Mouse (Mus musculus) midbrain, embryonic 12.5 days (tissue): ENCODE measurements at regions not wholly inside any gene's neighbourhood (a gene's known extent, or its start where the extent isn't known, plus 50 kb on each side); places are given as distances from the start of the nearest gene placed in this dataset.
A peak's percentile ranks its signal among the peaks of the same experiment; 100 is the strongest.

Source experiments
- ATAC-seq: fragments of 200-750 bp; cut with Nextera tagmentation; 2 replicates; pipeline ENCODE4 v1.8.0; 2017; ENCODE audit warnings: low read depth, moderate TSS enrichment, moderate library complexity; ENCODE audit not compliant: low FRiP score
- H3K27ac ChIP-seq: fragments of 300-500 bp; sonication (generic); replicated peaks from 2 replicates; pipeline ENCODE4 v1.5.1; 2016; ENCODE audit warnings: mild to moderate bottlenecking
- H3K27me3 ChIP-seq: fragments of 300-500 bp; sonication (generic); 2 replicates; pipeline ENCODE4 v1.6.1; 2016; ENCODE audit warnings: mild to moderate bottlenecking
- H3K36me3 ChIP-seq: fragments of 300-500 bp; sonication (generic); 2 replicates; pipeline ENCODE4 v1.6.1; 2016
- H3K4me1 ChIP-seq: fragments of 300-500 bp; sonication (generic); 2 replicates; pipeline ENCODE4 v1.6.1; 2016
- H3K4me2 ChIP-seq: fragments of 300-500 bp; sonication (generic); replicated peaks from 2 replicates; pipeline ENCODE4 v1.6.1; 2016; ENCODE audit warnings: mild to moderate bottlenecking, moderate library complexity
- H3K4me3 ChIP-seq: fragments of 300-500 bp; sonication (generic); 2 replicates; pipeline ENCODE4 v1.5.1; 2016; ENCODE audit warnings: mild to moderate bottlenecking
- H3K9ac ChIP-seq: fragments of 300-500 bp; sonication (generic); replicated peaks from 2 replicates; pipeline ENCODE4 v1.6.1; 2016; ENCODE audit warnings: mild to moderate bottlenecking, moderate library complexity
- H3K9me3 ChIP-seq: fragments of 300-500 bp; sonication (generic); 2 replicates; pipeline ENCODE4 v1.6.1; 2016; ENCODE audit warnings: mild to moderate bottlenecking
- WGBS: fragments of 180-500 bp; shearing (Covaris S2); methylation state at CpG from one replicate; pipeline ENCODE4 v1.1.7; 2016; 5-methylcytosine and 5-hydroxymethylcytosine counted together

DNA sequence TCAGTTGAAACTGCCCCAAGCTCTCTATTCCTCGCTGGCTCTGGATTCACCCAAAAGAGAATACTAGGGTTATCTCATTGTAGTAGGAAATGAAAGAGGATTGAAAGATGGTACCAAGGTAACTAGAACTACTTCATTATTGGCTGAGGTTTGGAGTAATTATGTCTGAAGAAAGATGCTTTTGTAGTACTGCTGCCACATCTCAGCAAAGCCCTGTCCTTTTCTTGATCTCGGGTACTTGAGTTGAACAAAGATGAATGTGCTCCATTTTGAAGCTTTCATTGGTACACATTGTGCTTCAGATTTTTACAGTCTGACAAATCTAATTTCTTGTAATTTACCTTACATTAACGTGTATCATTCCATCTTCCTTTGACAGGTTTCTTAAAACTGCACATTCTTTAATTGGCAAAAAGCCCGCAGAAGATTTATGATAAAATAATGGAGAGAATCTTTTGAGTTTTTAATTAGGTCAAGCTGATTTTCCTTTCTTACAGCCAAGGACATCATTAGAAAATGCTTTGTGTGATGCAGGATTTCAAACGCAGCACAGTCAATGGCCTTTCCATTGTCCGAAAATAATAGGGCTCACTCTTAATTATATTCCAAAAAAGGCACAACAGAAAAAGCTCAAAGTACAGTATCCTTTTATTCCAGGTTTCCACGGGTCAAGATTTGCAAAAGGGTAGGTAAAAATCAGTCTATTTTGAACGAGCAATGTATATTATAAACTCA lies 1791.7 kb upstream of the Nudt12 start:
- Histone ChIP-seq H3K36me3 (no peaks in the 10 kb centered on the region), H3K27ac (no peak overlapping the region), H3K9me3 (no peaks in the 10 kb centered on the region), H3K9ac (no peak overlapping the region), H3K4me1 (no peaks in the 10 kb centered on the region), H3K4me2 (no peak overlapping the region), H3K4me3 (no peak overlapping the region), H3K27me3 (no peaks in the 10 kb centered on the region)
- ATAC-seq: no peak
- WGBS: 65% methylated on average over 8 of the region's 8 CpGs

DNA sequence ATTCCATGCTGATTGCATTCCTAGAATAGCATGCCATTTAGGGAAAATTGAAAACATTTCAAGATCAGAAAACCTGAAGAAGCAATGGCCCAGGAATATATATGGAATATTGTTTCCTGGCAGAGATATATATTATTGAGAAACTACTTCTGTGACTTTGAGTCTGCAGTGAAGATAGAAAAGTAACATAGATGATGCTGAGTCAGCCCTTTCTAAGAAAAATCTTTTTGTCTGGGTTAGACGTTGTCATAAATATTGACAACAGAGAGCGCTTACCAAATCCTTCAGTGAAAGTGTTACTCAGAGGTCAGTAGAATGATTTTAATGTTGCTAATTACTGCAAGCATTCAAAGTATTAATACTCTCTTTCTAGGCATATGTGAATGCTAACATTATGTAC lies 1749.1 kb upstream of the Nudt12 start:
- Histone ChIP-seq H3K9me3 (no peaks in the 10 kb centered on the region), H3K9ac (no peak overlapping the region), H3K27me3 (no peaks in the 10 kb centered on the region), H3K27ac (no peak overlapping the region), H3K4me1 (no peaks in the 10 kb centered on the region), H3K4me2 (no peak overlapping the region), H3K36me3 (no peaks in the 10 kb centered on the region), H3K4me3 (no peak overlapping the region)
- WGBS: 89% methylated on average over 2 of the region's 2 CpGs
- no peak for ATAC-seq

DNA sequence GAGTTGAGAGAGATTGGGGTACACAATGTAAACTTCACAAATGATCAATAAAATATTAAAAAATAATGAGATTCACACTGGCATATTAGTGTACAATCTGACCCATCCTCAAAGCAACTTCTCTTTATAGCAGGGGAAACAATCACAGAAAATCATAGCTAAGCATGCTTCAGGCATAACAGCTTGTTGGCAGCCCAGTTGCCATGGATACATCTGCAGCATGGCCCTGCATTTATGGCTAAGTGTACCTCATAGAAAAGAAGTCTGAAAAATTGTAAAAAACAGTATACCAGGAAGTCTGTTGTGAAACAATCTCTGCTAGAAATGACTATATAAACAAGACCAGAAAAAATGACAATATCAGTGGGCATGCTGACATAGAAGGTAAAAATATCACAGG lies 1747.9 kb upstream of the Nudt12 start:
- Histone ChIP-seq H3K4me2 (no peak overlapping the region), H3K9ac (no peak overlapping the region), H3K36me3 (no peaks in the 10 kb centered on the region), H3K4me1 (no peaks in the 10 kb centered on the region), H3K27ac (no peak overlapping the region), H3K4me3 (no peak overlapping the region), H3K27me3 (no peaks in the 10 kb centered on the region), H3K9me3 (no peaks in the 10 kb centered on the region)
- no peak for ATAC-seq

DNA sequence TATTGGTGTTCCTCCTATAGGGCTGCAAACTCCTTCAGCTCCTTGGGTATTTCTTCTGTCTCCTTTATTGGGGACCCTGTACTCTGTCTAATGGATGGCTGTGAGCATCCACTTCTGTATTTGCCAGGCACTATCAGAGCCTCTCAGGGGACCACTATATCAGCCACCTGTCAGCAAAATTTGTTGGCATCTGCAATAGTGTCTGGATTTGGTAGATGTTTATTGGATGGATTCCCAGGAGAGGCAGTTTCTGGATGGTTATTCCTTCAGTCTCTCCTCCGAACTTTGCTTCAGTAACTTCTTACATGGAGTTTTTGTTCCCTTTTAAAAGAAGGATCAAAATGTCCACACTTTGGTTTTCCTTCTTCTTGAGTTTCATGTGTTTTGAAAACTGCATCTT lies 1729.7 kb upstream of the Nudt12 start:
- H3K27me3 ChIP-seq: peaks cover 42% of the 10 kb centered on the region
- H3K27ac ChIP-seq: no peak overlapping the region
- H3K4me3 ChIP-seq: no peak overlapping the region
- no peaks in the 10 kb centered on the region for H3K9me3 ChIP-seq
- no peak for ATAC-seq
- no peaks in the 10 kb centered on the region for H3K4me1 ChIP-seq
- WGBS: 84% methylated on average over 1 of the region's 1 CpGs
- H3K36me3 ChIP-seq: no peaks in the 10 kb centered on the region
- no peak overlapping the region for H3K4me2 ChIP-seq
- H3K9ac ChIP-seq: no peak overlapping the region

DNA sequence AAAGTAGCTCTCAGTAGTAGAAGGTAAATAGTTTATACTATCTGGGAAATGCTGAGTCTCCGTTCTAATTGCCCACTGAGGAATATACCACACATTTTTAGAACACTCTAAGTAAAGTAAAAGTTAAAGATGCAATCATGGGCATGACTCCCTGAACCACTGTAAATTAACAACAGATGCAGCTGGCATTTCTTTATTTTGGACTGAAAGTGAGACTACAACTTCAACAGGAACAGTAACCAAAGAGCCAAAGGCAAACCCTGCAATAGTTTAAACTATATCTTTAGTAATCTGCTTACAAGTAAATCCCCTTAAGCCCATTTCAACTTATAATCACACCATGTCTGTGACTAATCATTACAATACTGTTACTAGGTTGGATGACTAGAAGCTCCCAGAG lies 1725.0 kb upstream of the Nudt12 start:
- Histone ChIP-seq H3K9ac (no peak overlapping the region), H3K4me1 (no peaks in the 10 kb centered on the region), H3K9me3 (no peaks in the 10 kb centered on the region), H3K4me2 (no peak overlapping the region), H3K36me3 (no peaks in the 10 kb centered on the region), H3K4me3 (no peak overlapping the region), H3K27me3 (peaks cover 50% of the 10 kb centered on the region), H3K27ac (no peak overlapping the region)
- 72% methylated on average over 1 of the region's 1 CpGs for WGBS
- ATAC-seq: peak; percentile 63; the same call in 1 of the 2 replicates

DNA sequence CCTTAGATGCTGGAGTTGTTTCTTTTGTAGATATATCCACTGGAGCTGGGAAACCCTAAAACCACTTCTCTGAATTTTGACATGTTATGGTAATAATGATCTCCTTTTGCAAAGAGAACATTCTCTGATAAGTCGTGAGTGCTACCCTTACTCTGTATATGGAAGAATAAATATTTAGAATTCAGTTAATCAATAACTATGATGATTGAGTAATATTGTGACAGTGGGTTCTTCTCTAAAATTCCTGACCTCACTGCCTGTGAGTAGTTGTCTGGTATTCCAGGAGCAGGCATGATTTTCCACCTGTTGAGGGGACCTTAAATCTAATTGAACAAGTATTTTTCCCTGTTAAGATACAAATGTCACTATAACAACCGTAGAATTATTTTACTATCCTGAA lies 1707.0 kb upstream of the Nudt12 start:
- Histone ChIP-seq H3K36me3 (no peaks in the 10 kb centered on the region), H3K27me3 (no peaks in the 10 kb centered on the region), H3K9ac (no peak overlapping the region), H3K4me1 (no peaks in the 10 kb centered on the region), H3K4me3 (no peak overlapping the region), H3K27ac (no peak overlapping the region), H3K9me3 (no peaks in the 10 kb centered on the region), H3K4me2 (no peak overlapping the region)
- no peak for ATAC-seq
- 90% methylated on average over 2 of the region's 2 CpGs for WGBS

DNA sequence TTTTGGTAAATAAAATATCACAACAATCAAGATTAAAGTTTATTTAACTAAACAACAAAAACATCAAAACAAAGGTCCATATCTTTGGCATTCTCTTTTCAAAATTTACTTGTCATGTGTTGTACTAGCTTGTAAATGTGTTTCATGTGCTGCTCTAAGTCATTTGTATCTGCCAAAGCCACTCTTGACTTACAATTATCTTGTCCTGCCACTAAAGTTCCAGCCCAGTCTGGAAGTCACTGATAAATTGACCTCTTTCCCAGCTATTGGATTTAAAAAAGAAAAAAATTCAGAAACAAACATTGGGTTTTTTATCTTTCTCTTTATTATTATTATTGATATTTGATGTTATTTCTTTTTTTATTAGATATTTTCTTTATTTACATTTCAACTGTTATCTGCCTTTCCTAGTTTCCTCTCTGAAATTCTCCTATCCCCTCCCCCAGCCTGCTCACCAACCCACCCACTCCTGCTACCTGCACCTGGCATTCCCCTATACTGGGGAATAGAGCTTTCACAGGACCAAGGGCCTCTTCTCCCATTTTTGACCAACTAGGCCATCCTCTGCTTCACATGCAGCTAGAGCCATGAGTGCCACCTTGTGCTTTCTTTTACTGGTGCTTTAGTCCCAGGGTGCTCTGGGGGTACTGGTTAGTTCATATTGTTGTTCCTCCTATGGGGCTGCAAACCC lies 1704.9 kb upstream of the Nudt12 start:
- no peaks in the 10 kb centered on the region for H3K4me1 ChIP-seq
- H3K36me3 ChIP-seq: no peaks in the 10 kb centered on the region
- H3K27me3 ChIP-seq: no peaks in the 10 kb centered on the region
- no peak for ATAC-seq
- H3K4me3 ChIP-seq: no peak overlapping the region
- H3K27ac ChIP-seq: no peak overlapping the region
- no peak overlapping the region for H3K4me2 ChIP-seq
- no peaks in the 10 kb centered on the region for H3K9me3 ChIP-seq
- no peak overlapping the region for H3K9ac ChIP-seq

DNA sequence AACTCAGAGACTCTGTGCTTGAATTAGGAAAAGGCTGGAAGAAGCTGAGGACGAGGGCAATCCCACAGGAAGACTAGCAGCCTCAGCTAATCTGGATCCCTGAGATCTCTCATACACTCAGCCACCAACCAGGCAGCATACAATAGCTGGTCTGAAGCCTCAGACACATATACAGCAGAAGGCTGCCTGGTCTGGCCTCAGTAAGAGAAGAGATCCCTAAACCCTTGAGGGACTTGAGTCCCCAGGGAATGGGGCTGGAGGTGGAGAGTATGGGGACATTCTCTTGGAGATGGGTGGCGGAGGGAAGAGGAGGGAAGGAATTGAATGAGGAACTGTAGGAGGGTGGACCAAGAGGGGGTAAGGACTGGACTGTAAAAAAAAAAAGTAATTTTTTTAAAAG lies 1704.3 kb upstream of the Nudt12 start:
- no peak overlapping the region for H3K9ac ChIP-seq
- H3K4me1 ChIP-seq: no peaks in the 10 kb centered on the region
- H3K27me3 ChIP-seq: no peaks in the 10 kb centered on the region
- ATAC-seq: no peak
- H3K9me3 ChIP-seq: no peaks in the 10 kb centered on the region
- no peak overlapping the region for H3K4me3 ChIP-seq
- H3K4me2 ChIP-seq: no peak overlapping the region
- WGBS: 80% methylated on average over 2 of the region's 2 CpGs
- no peaks in the 10 kb centered on the region for H3K36me3 ChIP-seq
- no peak overlapping the region for H3K27ac ChIP-seq
